Mouse (Mus musculus) olfactory bulb, adult 2 months (tissue): ENCODE measurements around the gene Lama1. TPM values are rescaled to one million over a fixed set of nuclear protein-coding genes. Genes with fewer than 3 reads are reported as not detected.

Experiments
- H3K27ac ChIP-seq: fragments of 200-500 bp; 2 replicates; pipeline ENCODE4 v1.5.1; 2012; ENCODE audit warnings: low read depth, low read length; ENCODE audit not compliant: insufficient read depth
- H3K4me1 ChIP-seq: fragments of 200-500 bp; 2 replicates; pipeline ENCODE4 v1.6.1; 2012; ENCODE audit warnings: low read length; ENCODE audit not compliant: control insufficient read depth, insufficient read depth
- H3K4me3 ChIP-seq: fragments of 200-500 bp; 2 replicates; pipeline ENCODE4 v1.5.1; 2012; ENCODE audit warnings: mild to moderate bottlenecking, low read depth, low read length, moderate library complexity; ENCODE audit not compliant: insufficient read depth
- CTCF ChIP-seq: fragments of 200-500 bp; IDR thresholded peaks from 2 replicates; pipeline ENCODE4 v1.5.1; 2012; ENCODE audit warnings: low read depth, mild to moderate bottlenecking, low read length, moderate library complexity; ENCODE audit not compliant: insufficient read depth
- POLR2A ChIP-seq: fragments of 200-500 bp; IDR thresholded peaks from 2 replicates; pipeline ENCODE4 v1.6.1; 2012; ENCODE audit warnings: mild to moderate bottlenecking, low read depth, low read length, moderate library complexity; ENCODE audit not compliant: insufficient read depth
- WGBS: fragments of 180-500 bp; shearing (Covaris S2); methylation state at CpG from one replicate; pipeline ENCODE4 v1.1.7; 2018; 5-methylcytosine and 5-hydroxymethylcytosine counted together
- polyA plus RNA-seq: library from polyadenylated mRNA; stranded (reverse); fragments of >200 nt; gene quantifications from 2 replicates; pipeline ENCODE4 v1.2.4, GENCODE M21; 2012; ENCODE audit warnings: low replicate concordance; ENCODE audit not compliant: missing spikeins, insufficient read depth, insufficient read length

Gene Lama1
- not detected in 2 replicates for polyA plus RNA-seq

GRCm38 (mm10) chr17:67696694-67697386 is at the start of gene Lama1:
Gene Lama1 (plus strand): TSS chr17:67697259.
- TF ChIP-seq CTCF (no peak; the same call in 1 of the 2 replicates), POLR2A (no peak)
- Histone ChIP-seq H3K4me1 (peaks cover 15% of the 10 kb centered on the region), H3K4me3 (peak within 1 kb of the TSS; percentile 54), H3K27ac (no peak within 1 kb of the TSS)
- 2% methylated on average over 32 of the region's 32 CpGs for WGBS

- no peak overlapping the region for H3K4me3 ChIP-seq
- no peaks in the 10 kb centered on the region for H3K4me1 ChIP-seq
- H3K27ac ChIP-seq = no peak overlapping the region
- WGBS = 13% methylated on average over 4 of the region's 4 CpGs
- no peak for TF ChIP-seq POLR2A
- peak; percentile 33; the same call in 1 of the 2 replicates for TF ChIP-seq CTCF
Observed at GRCm38 (mm10) chr17:67651506-67651905, 45.6 kb upstream of the Lama1 start.

GRCm38 (mm10) chr17:67664299-67664698 is 32.8 kb upstream of the Lama1 start:
- 76% methylated on average over 3 of the region's 3 CpGs for WGBS
- Histone ChIP-seq H3K4me1 (no peaks in the 10 kb centered on the region), H3K27ac (no peak overlapping the region), H3K4me3 (no peak overlapping the region)
- TF ChIP-seq POLR2A (no peak), CTCF (no peak)

GRCm38 (mm10) chr17:67666981-67667380 is 30.1 kb upstream of the Lama1 start:
- TF ChIP-seq CTCF (no peak), POLR2A (no peak)
- 81% methylated on average over 5 of the region's 5 CpGs for WGBS
- H3K27ac ChIP-seq = no peak overlapping the region
- no peak overlapping the region for H3K4me3 ChIP-seq
- no peaks in the 10 kb centered on the region for H3K4me1 ChIP-seq

- H3K4me3 ChIP-seq = no peak overlapping the region
- no peaks in the 10 kb centered on the region for H3K4me1 ChIP-seq
- WGBS = 6% methylated on average over 3 of the region's 3 CpGs
- TF ChIP-seq POLR2A (no peak), CTCF (no peak)
- no peak overlapping the region for H3K27ac ChIP-seq
Observed at GRCm38 (mm10) chr17:67667981-67668380, 29.1 kb upstream of the Lama1 start.

GRCm38 (mm10) chr17:67678576-67678975 is 18.5 kb upstream of the Lama1 start:
- TF ChIP-seq CTCF = no peak
- no peak for TF ChIP-seq POLR2A
- H3K27ac ChIP-seq = no peak overlapping the region
- H3K4me3 ChIP-seq = no peak overlapping the region
- 97% methylated on average over 1 of the region's 1 CpGs for WGBS
- H3K4me1 ChIP-seq = no peaks in the 10 kb centered on the region

- H3K27ac ChIP-seq = no peak overlapping the region
- 78% methylated on average over 6 of the region's 6 CpGs for WGBS
- H3K4me3 ChIP-seq = no peak overlapping the region
- H3K4me1 ChIP-seq = no peaks in the 10 kb centered on the region
- no peak for TF ChIP-seq CTCF
- no peak for TF ChIP-seq POLR2A
Observed at GRCm38 (mm10) chr17:67681084-67681483, 16.0 kb upstream of the Lama1 start.

- 77% methylated on average over 14 of the region's 14 CpGs for WGBS
Observed at GRCm38 (mm10) chr17:67685022-67685743, 11.9 kb upstream of the Lama1 start.

GRCm38 (mm10) chr17:67687505-67687904 is 9.6 kb upstream of the Lama1 start:
- no peak for TF ChIP-seq CTCF
- TF ChIP-seq POLR2A = no peak
- H3K4me3 ChIP-seq = no peak overlapping the region
- no peaks in the 10 kb centered on the region for H3K4me1 ChIP-seq
- no peak overlapping the region for H3K27ac ChIP-seq
- 82% methylated on average over 6 of the region's 6 CpGs for WGBS

More at GRCm38 (mm10) chr17:67685022-67685743, 11.9 kb upstream of the Lama1 start:
- Histone ChIP-seq H3K27ac (no peak overlapping the region), H3K4me1 (no peaks in the 10 kb centered on the region), H3K4me3 (no peak overlapping the region)
- TF ChIP-seq CTCF (no peak), POLR2A (no peak)
